Mouse (Mus musculus) stomach, embryonic 14.5 days (tissue): Measurements from ENCODE around the gene Ift52. TPM values are rescaled to one million over a fixed set of nuclear protein-coding genes. Genes with fewer than 3 reads are reported as not detected.

Source experiments
- ATAC-seq: fragments of 200-750 bp; cut with Nextera tagmentation; 2 replicates; pipeline ENCODE4 v1.8.0; 2017; ENCODE audit warnings: low read depth, moderate TSS enrichment; ENCODE audit not compliant: insufficient number of reproducible peaks, insufficient read depth, low FRiP score
- H3K27ac ChIP-seq: fragments of 300-500 bp; sonication (generic); 2 replicates; pipeline ENCODE4 v1.5.1; 2014; ENCODE audit warnings: mild to moderate bottlenecking, low read length, moderate library complexity, mixed read lengths
- H3K27me3 ChIP-seq: fragments of 300-500 bp; sonication (generic); 2 replicates; pipeline ENCODE4 v1.6.1; 2014; ENCODE audit warnings: low read length, control low read depth, mixed read lengths; ENCODE audit not compliant: control insufficient read depth, insufficient read depth
- H3K36me3 ChIP-seq: fragments of 300-500 bp; sonication (generic); 2 replicates; pipeline ENCODE4 v1.6.1; 2014; ENCODE audit warnings: mild to moderate bottlenecking, control low read depth, low read length, moderate library complexity, mixed read lengths; ENCODE audit not compliant: control insufficient read depth, insufficient read depth
- H3K4me1 ChIP-seq: fragments of 300-500 bp; sonication (generic); 2 replicates; pipeline ENCODE4 v1.6.1; 2014; ENCODE audit warnings: low read length, control low read depth, mixed read lengths; ENCODE audit not compliant: control insufficient read depth, insufficient read depth
- H3K4me2 ChIP-seq: fragments of 300-500 bp; sonication (generic); replicated peaks from 2 replicates; pipeline ENCODE4 v1.6.1; 2014; ENCODE audit warnings: low read depth, low read length, control low read depth
- H3K4me3 ChIP-seq: fragments of 300-500 bp; sonication (generic); 2 replicates; pipeline ENCODE4 v1.5.1; 2014; ENCODE audit warnings: low read depth, low read length, control low read depth
- H3K9ac ChIP-seq: fragments of 300-500 bp; sonication (generic); replicated peaks from 2 replicates; pipeline ENCODE4 v1.6.1; 2014; ENCODE audit warnings: low read depth, mild to moderate bottlenecking, control low read depth, low read length, moderate library complexity, mixed read lengths
- H3K9me3 ChIP-seq: fragments of 300-500 bp; sonication (generic); 2 replicates; pipeline ENCODE4 v1.6.1; 2016; ENCODE audit warnings: low read depth, low read length, control low read depth; ENCODE audit not compliant: control insufficient read depth
- WGBS: fragments of 180-500 bp; shearing (Covaris S2); extraction: QIAGEN DNeasy Blood & Tissue Kit; methylation state at CpG from one replicate; pipeline ENCODE4 v1.1.7; 2014; 5-methylcytosine and 5-hydroxymethylcytosine counted together
- polyA plus RNA-seq: library from polyadenylated mRNA; unstranded; fragments of >200 nt; fragmentation: Nextera tagmentation; extraction: Ambion mirVana; gene quantifications from 2 replicates; pipeline ENCODE4 v1.2.1, GENCODE M21; 2014

Gene Ift52
- polyA plus RNA-seq, 1 experiment from 2014 or later, result 50.7 TPM

DNA sequence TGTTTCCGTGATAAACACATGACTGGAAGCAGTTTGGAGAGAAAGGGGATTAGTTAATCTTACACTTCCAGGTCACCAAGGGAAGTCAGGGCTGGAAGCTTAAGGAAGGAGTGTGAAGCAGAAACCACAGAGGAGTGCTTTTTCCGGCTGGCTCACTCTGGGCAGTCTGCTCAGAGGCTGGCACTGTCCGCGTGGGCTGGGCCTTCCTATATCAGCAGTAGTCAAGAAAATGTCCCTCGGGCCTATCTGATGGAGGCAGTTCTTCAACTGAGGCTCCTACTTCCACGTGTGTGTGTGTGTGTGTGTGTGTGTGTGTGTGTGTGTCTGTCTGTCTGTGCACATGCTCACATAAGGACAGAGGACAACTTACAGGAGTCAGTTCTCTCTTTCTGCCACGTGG, 22.8 kb downstream of the Ift52 start:
- Histone ChIP-seq H3K4me2 (no peak overlapping the region), H3K36me3 (peaks cover 55% of the 10 kb centered on the region), H3K9me3 (no peaks in the 10 kb centered on the region), H3K27ac (no peak overlapping the region), H3K4me3 (no peak overlapping the region), H3K27me3 (no peaks in the 10 kb centered on the region), H3K4me1 (no peaks in the 10 kb centered on the region), H3K9ac (no peak overlapping the region)
- 87% methylated on average over 7 of the region's 7 CpGs for WGBS
- no peak for ATAC-seq

DNA sequence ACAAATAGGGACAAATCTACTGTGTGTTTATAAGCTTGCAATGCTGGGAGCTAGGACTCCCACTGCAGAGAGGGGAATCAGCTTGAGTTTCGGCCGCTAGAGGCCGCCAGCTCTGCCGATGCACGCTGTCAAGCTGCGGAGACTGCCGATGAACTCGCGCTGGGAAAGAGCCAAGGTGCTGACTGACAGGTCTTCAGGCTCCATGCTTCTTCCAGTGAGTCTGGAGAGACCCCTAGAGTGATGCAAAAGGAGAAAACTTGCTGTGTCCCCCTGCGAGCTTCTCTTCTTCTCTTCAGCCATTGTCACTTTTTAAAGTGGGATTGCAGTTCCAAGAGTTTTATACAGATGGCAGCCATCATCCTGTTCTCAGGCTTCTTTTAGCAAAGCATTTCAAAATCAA, 31.0 kb downstream of the Ift52 start:
- peaks cover 29% of the 10 kb centered on the region for H3K36me3 ChIP-seq
- H3K9me3 ChIP-seq, result no peaks in the 10 kb centered on the region
- no peak overlapping the region for H3K9ac ChIP-seq
- peak; percentile 58; the same call in 1 of the 2 replicates for ATAC-seq
- 3% methylated on average over 10 of the region's 10 CpGs for WGBS
- peak overlapping the region; percentile 11; the same call in 1 of the 2 replicates for H3K4me2 ChIP-seq
- no peaks in the 10 kb centered on the region for H3K27me3 ChIP-seq
- no peaks in the 10 kb centered on the region for H3K4me1 ChIP-seq
- H3K4me3 ChIP-seq, result peak overlapping the region; percentile 1; the same call in 1 of the 2 replicates
- no peak overlapping the region for H3K27ac ChIP-seq

DNA sequence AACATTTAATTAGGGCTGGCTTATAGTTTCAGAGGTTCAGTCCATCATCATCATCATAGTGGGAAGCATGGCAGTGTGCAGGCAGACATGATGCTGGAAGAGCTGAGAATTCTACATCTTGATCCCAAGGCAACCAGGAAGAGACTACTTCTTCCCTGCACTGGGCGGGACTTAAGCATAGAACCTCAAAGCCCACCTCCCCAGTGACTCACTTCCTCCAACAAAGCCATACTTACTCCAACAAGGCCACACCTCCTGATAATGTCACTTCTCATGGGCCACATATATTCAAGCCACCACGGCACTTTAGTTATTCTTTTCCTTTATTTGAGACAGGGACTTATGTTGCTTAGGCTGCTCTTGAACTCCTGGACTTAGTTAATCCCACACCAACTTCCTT, 32.0 kb downstream of the Ift52 start:
- Histone ChIP-seq H3K27me3 (no peaks in the 10 kb centered on the region), H3K9me3 (no peaks in the 10 kb centered on the region), H3K36me3 (peaks cover 25% of the 10 kb centered on the region), H3K27ac (no peak overlapping the region), H3K9ac (no peak overlapping the region), H3K4me1 (no peaks in the 10 kb centered on the region), H3K4me2 (no peak overlapping the region), H3K4me3 (no peak overlapping the region)
- ATAC-seq, result no peak
- 89% methylated on average over 2 of the region's 2 CpGs for WGBS

DNA sequence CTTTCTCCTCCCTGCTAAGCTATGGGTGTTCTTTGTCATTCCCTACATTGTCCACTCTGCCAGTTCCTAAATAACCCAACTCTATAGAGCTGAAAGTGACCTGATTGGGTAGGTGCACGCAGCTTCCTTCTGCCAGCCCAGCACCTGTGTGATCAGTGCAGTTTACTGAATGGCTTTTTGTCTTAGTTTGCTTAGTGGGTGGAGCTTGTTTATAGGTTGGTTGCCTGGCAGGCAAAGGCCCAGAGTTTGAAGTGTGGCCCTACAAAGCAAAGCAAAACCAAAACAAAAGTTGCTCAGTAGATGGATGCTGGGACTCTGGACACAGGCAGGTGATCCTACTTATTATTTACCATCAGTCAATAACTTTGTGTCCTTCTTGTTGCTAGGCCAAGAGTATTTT, 34.5 kb downstream of the Ift52 start:
- WGBS, result 68% methylated on average over 1 of the region's 1 CpGs
- no peak for ATAC-seq

DNA sequence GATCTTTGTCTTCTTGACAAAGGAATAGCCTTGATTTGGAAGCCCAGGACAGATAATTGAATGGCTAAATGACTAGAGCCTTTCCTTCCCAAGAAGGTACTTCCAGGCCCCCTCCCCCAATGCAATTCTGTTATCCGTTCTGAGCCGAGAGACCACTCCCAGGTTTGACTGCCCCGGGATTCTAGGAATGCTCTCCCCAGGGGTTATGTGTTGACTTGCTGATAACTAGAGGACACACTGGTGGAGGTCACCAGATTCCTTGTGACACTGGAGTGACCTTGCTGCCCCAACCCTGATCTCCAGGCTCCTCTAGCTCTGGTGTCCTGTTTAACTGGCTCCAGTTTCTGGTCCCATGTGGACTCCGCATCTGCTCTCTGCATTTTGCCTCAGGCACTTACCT, 34.9 kb downstream of the Ift52 start:
- no peak for ATAC-seq
- Histone ChIP-seq H3K4me3 (no peak overlapping the region), H3K4me2 (no peak overlapping the region), H3K36me3 (peaks cover 2% of the 10 kb centered on the region; the same call in 1 of the 2 replicates), H3K9ac (no peak overlapping the region), H3K27me3 (no peaks in the 10 kb centered on the region), H3K27ac (no peak overlapping the region), H3K9me3 (no peaks in the 10 kb centered on the region), H3K4me1 (peaks cover 11% of the 10 kb centered on the region)
- WGBS, result 34% methylated on average over 4 of the region's 4 CpGs

More for the DNA sequence above, 34.5 kb downstream of the Ift52 start:
- no peak overlapping the region for H3K4me2 ChIP-seq
- H3K4me3 ChIP-seq, result no peak overlapping the region
- no peaks in the 10 kb centered on the region for H3K9me3 ChIP-seq
- peaks cover 6% of the 10 kb centered on the region; the same call in 1 of the 2 replicates for H3K36me3 ChIP-seq
- H3K9ac ChIP-seq, result no peak overlapping the region
- H3K27me3 ChIP-seq, result no peaks in the 10 kb centered on the region
- H3K27ac ChIP-seq, result no peak overlapping the region
- peaks cover 11% of the 10 kb centered on the region for H3K4me1 ChIP-seq

DNA sequence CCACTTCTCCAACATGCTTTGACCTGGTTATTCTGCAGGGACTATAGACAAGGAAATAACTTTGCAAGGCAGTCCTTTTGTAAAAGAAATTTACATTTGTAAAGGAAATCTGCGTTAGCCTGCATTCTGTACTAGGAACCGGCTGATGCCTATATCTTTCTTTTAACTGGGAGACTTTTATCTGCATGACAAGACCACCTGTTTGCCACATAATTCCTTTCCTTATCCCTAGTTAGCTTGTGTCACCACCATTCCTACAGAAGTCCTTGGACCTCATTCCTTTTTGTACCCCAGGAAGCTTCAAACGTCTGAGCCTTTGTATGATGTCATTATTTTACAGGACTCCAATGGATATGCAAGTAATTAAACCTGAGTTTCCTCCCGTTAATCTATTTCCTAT, 35.7 kb downstream of the Ift52 start:
- no peak for ATAC-seq

DNA sequence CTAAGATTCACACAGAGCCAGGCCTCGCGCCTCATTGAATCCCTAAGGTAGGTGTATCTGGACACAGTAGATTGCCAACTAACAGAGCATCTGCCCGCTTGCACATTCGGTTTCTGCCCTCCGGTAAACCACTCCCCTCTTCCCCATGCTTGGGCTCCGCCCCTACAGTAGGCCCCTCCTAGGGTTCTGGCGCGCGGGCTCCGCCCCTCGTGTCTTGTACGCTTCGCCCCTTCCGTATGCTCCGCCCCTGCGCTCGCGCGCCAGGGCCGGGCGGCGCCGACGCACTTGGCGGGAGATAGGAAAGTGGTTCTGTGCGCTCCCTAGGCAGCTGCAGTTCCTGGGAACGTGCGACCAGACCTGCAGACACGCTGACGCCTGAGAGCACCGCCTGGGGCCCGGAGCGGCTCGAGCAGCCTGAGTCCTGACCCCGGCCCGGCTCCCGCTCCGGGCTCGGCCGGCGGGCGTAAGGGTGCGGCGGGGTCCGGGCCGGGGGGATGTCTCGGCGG, 37.2 kb downstream of the Ift52 start, which contains the start of gene Mybl2:
TSS of gene Mybl2 (plus strand) at position 353 of the 506 bp plus-strand sequence.
- Histone ChIP-seq H3K4me3 (peak within 1 kb of the TSS; percentile 66), H3K27me3 (no peaks in the 10 kb centered on the region), H3K36me3 (no peaks in the 10 kb centered on the region), H3K4me2 (peak within 1 kb of the TSS; percentile 97), H3K9ac (peak within 1 kb of the TSS; percentile 57), H3K9me3 (no peaks in the 10 kb centered on the region), H3K27ac (no peak within 1 kb of the TSS), H3K4me1 (peaks cover 11% of the 10 kb centered on the region)
- ATAC-seq, result peak; percentile 99
- under 1% methylated on average over 48 of the region's 48 CpGs for WGBS

More for the DNA sequence above, 35.7 kb downstream of the Ift52 start:
- Histone ChIP-seq H3K27me3 (no peaks in the 10 kb centered on the region), H3K4me3 (no peak overlapping the region), H3K4me2 (no peak overlapping the region), H3K9ac (no peak overlapping the region), H3K27ac (no peak overlapping the region), H3K36me3 (no peaks in the 10 kb centered on the region), H3K4me1 (peaks cover 11% of the 10 kb centered on the region), H3K9me3 (no peaks in the 10 kb centered on the region)
- 76% methylated on average over 4 of the region's 4 CpGs for WGBS

DNA sequence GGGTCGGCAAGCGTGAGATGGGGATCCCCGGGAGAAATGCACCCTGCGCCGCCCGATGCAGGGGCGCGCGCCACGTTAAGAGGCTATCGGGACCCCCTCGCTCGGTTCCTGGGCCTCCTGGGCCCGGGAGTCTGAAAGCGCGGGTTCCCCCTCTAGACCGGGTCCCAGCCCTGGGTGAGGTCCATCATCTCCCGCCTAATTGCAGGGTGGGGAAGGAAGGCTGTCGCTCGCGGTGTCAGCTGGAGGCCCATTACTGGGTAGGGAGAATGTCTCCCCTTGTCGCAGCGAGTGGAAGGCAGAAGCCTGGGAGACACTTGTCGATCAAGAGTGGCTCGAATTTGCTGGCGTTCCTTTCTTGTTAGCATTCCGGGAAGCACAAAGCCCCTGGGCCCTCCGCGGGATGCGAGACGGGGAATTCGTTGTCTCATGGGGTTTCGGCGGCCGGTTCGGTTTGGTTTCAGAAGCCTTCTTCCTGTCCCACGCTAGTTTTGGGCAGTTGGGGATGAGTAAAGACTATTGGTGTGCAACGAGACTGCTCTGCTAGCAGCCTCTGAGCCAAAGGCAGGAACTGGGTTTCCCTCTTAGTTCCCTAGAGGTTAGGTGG, 37.8 kb downstream of the Ift52 start:
- H3K4me2 ChIP-seq, result peak overlapping the region; percentile 97
- no peaks in the 10 kb centered on the region for H3K9me3 ChIP-seq
- peak overlapping the region; percentile 57 for H3K9ac ChIP-seq
- peaks cover 11% of the 10 kb centered on the region for H3K4me1 ChIP-seq
- no peak for ATAC-seq
- peak overlapping the region; percentile 66 for H3K4me3 ChIP-seq
- no peaks in the 10 kb centered on the region for H3K27me3 ChIP-seq
- under 1% methylated on average over 37 of the region's 38 CpGs for WGBS
- H3K36me3 ChIP-seq, result no peaks in the 10 kb centered on the region
- H3K27ac ChIP-seq, result no peak overlapping the region
